Mouse (Mus musculus) MEL-GATA-1-ER (cell line): ENCODE results near the gene Rock2.

Experiments used
- DNase-seq: peaks from one replicate; pipeline ENCODE4 v3.0.0-alpha.2; 2012; ENCODE audit warnings: low read depth; ENCODE audit errors: extremely low read depth

Gene Rock2

GRCm38 (mm10) chr12:16898790-16899189 is 4.1 kb downstream of the Rock2 start:
- no peak for DNase-seq

GRCm38 (mm10) chr12:16900625-16901222 is 6.0 kb downstream of the Rock2 start:
- DNase-seq: no peak

GRCm38 (mm10) chr12:16903949-16904635 is 9.4 kb downstream of the Rock2 start:
- no peak for DNase-seq

- no peak for DNase-seq
Observed at GRCm38 (mm10) chr12:16907282-16907846, 12.7 kb downstream of the Rock2 start.

- DNase-seq: no peak
Observed at GRCm38 (mm10) chr12:16907953-16908648, 13.4 kb downstream of the Rock2 start.

- DNase-seq: no peak
Observed at GRCm38 (mm10) chr12:16911524-16911923, 16.8 kb downstream of the Rock2 start.

GRCm38 (mm10) chr12:16912600-16912999 is 17.9 kb downstream of the Rock2 start:
- DNase-seq: no peak

- DNase-seq: no peak
Observed at GRCm38 (mm10) chr12:16920186-16920860, 25.6 kb downstream of the Rock2 start.

GRCm38 (mm10) chr12:16927889-16928288 is 33.2 kb downstream of the Rock2 start:
- no peak for DNase-seq

GRCm38 (mm10) chr12:16934423-16934822 is 39.7 kb downstream of the Rock2 start:
- DNase-seq: no peak

- peak; percentile 45 for DNase-seq
Observed at GRCm38 (mm10) chr12:16941976-16942375, 47.3 kb downstream of the Rock2 start.

GRCm38 (mm10) chr12:16948239-16948638 is 53.5 kb downstream of the Rock2 start:
- DNase-seq: no peak

- DNase-seq: peak; percentile 18
Observed at GRCm38 (mm10) chr12:16958851-16959250, 64.2 kb downstream of the Rock2 start.

- DNase-seq: no peak
Observed at GRCm38 (mm10) chr12:16963354-16963753, 68.7 kb downstream of the Rock2 start.

GRCm38 (mm10) chr12:16966811-16967210 is 72.1 kb downstream of the Rock2 start:
- DNase-seq: no peak

- DNase-seq: no peak
Observed at GRCm38 (mm10) chr12:16977120-16977519, 82.4 kb downstream of the Rock2 start.

- no peak for DNase-seq
Observed at GRCm38 (mm10) chr12:16985778-16986177, 91.1 kb downstream of the Rock2 start.

GRCm38 (mm10) chr12:16991376-16991775 is 96.7 kb downstream of the Rock2 start:
- DNase-seq: no peak

- DNase-seq: no peak
Observed at GRCm38 (mm10) chr12:16992355-16992754, 97.7 kb downstream of the Rock2 start.

- no peak for DNase-seq
Observed at GRCm38 (mm10) chr12:16994291-16994690, 99.6 kb downstream of the Rock2 start.

- no peak for DNase-seq
Observed at GRCm38 (mm10) chr12:16996281-16996680, 101.6 kb downstream of the Rock2 start.
